Mouse (Mus musculus): ENCODE measurements around the gene Ier3. TPM values are rescaled to one million over a fixed set of nuclear protein-coding genes. Genes with fewer than 3 reads are reported as not detected.
A peak's percentile ranks its signal among the peaks of the same experiment; 100 is the strongest.

The Ier3 gene
- polyA plus RNA-seq, 1 experiment from 2014 or later = 20.7 TPM

GRCm38 (mm10) chr17:35860831-35861197, 39.3 kb downstream of the Ier3 start:
- H3K79me2 ChIP-seq (ENCODE audit: inconsistent target) = peaks cover 20% of the 10 kb centered on the region; the same call in 1 of the 2 replicates
- H3K27ac ChIP-seq = peak overlapping the region; percentile 39
- no peak overlapping the region; the same call in 1 of the 2 replicates for H3K4me3 ChIP-seq (ENCODE audit: inconsistent target)
- no peaks in the 10 kb centered on the region for H3K36me3 ChIP-seq (ENCODE audit: inconsistent target)
- WGBS (ENCODE audit: missing documents) = 10% methylated on average over 12 of the region's 12 CpGs

DNA sequence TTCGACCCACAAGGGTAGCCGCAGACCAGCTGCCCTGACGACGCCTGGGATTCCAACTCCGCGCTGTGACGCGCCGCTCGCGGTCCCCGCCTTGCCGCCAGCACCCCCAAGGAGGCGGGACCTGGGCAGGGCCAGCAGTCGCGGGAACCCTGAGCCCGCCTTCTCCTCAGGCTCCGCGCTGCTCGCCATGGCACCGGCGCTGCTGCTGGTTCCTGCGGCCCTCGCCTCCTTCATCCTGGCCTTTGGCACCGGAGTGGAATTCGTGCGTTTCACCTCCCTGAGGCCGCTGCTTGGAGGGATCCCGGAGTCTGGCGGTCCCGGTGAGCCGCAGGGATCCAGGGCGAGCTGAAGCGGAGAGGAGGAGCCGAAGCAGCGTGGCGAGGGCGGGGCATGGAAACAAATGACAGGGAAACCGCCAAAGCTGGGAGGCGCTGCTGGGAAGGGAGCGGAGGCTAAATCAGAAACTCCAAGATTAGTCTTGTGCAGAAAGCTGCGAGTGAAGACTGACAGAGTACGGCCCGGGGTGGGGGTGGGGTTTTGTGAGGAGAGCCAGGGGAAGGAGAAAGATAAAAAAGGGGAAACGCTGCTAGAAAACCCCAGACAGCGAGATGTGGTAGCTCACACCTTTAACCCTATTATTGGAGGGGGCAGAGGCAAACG, 39.8 kb downstream of the Ier3 start, which contains the start of gene Nrm:
Nrm (plus strand) TSS at position 121 of the 660 bp plus-strand sequence.
- Histone ChIP-seq H3K36me3 (ENCODE audit: inconsistent target) (no peaks in the 10 kb centered on the region), H3K27ac (peak within 1 kb of the TSS; percentile 71), H3K79me2 (ENCODE audit: inconsistent target) (peaks cover 20% of the 10 kb centered on the region; the same call in 1 of the 2 replicates), H3K4me3 (ENCODE audit: inconsistent target) (peak within 1 kb of the TSS; percentile 23)
- 2% methylated on average over 46 of the region's 47 CpGs for WGBS (ENCODE audit: missing documents)

DNA sequence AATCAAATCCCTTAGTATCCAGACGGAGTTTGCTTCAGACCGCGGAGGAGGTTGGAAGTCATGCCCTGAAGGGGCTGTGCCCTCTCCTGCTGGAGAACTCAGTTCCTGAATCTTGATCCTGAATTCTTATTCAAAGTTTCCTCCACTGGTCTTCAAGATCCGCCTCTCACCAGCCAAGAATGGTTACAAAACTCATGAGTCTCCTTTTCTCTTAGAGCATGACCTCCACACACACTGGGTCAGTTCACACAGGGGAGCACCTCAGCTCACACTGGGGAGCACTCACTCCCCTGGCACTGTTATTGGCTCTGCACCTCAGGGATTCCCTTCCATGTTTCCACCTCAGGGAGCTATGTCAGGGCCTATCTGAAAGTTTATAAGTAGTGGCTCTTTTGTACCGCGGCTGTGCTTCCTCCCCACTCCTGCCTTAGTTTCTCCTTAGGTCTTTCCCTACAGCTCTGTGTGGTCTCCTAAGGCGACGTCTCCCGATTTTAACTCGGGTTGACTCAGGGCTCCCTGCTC, 43.4 kb downstream of the Ier3 start:
- Histone ChIP-seq H3K79me2 (ENCODE audit: inconsistent target) (peaks cover 54% of the 10 kb centered on the region), H3K36me3 (ENCODE audit: inconsistent target) (no peaks in the 10 kb centered on the region), H3K4me3 (ENCODE audit: inconsistent target) (peak overlapping the region; percentile 97), H3K27ac (peak overlapping the region; percentile 98)
- WGBS (ENCODE audit: missing documents) = 59% methylated on average over 10 of the region's 10 CpGs

GRCm38 (mm10) chr17:35865481-35866280, 44.2 kb downstream of the Ier3 start, which contains the start of gene Ppp1r18:
Ppp1r18 (plus strand) TSS chr17:35865593.
- Histone ChIP-seq H3K27ac (peak within 1 kb of the TSS; percentile 98), H3K36me3 (ENCODE audit: inconsistent target) (no peaks in the 10 kb centered on the region), H3K79me2 (ENCODE audit: inconsistent target) (peaks cover 59% of the 10 kb centered on the region), H3K4me3 (ENCODE audit: inconsistent target) (peak within 1 kb of the TSS; percentile 97)
- WGBS (ENCODE audit: missing documents) = 0% methylated on average over 48 of the region's 48 CpGs

GRCm38 (mm10) chr17:35866281-35866831, 44.9 kb downstream of the Ier3 start:
- peaks cover 4% of the 10 kb centered on the region; the same call in 1 of the 2 replicates for H3K36me3 ChIP-seq (ENCODE audit: inconsistent target)
- peak overlapping the region; percentile 98 for H3K27ac ChIP-seq
- H3K79me2 ChIP-seq (ENCODE audit: inconsistent target) = peaks cover 65% of the 10 kb centered on the region
- WGBS (ENCODE audit: missing documents) = under 1% methylated on average over 27 of the region's 38 CpGs
- H3K4me3 ChIP-seq (ENCODE audit: inconsistent target) = peak overlapping the region; percentile 97

GRCm38 (mm10) chr17:35866911-35867890, 45.7 kb downstream of the Ier3 start:
- Histone ChIP-seq H3K36me3 (ENCODE audit: inconsistent target) (peaks cover 5% of the 10 kb centered on the region; the same call in 1 of the 2 replicates), H3K79me2 (ENCODE audit: inconsistent target) (peaks cover 74% of the 10 kb centered on the region), H3K4me3 (ENCODE audit: inconsistent target) (peak overlapping the region; percentile 97), H3K27ac (peak overlapping the region; percentile 98)
- 2% methylated on average over 26 of the region's 26 CpGs for WGBS (ENCODE audit: missing documents)

DNA sequence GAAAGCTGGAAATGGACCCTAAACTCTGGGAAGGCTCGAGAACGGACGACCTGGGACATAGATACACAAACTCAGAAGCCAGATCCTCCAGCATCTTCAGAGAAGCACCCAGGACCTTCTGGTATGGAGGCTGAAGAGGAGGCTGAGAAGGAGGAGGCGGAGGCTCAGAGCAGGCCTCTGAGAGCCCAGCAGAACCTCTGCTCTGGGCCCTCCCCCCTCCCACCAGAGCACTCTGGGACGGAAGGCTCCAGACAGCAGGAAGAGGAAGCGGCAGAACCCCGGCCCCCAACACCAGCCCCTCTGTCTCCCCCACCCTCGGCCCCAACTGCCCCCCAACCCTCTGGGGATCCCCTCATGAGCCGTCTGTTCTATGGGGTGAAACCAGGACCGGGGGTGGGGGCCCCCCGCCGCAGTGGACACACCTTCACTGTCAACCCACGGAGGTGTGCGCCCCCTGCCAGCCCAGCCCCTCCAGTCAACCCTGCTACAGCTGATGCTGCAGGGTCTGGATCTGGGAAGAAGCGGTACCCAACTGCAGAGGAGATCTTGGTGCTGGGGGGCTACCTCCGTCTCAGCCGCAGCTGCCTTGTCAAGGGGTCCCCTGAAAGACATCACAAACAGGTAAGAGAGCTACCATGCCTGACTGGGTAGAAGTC, 46.8 kb downstream of the Ier3 start:
- H3K27ac ChIP-seq = peak overlapping the region; percentile 98
- H3K79me2 ChIP-seq (ENCODE audit: inconsistent target) = peaks cover 79% of the 10 kb centered on the region
- peaks cover 8% of the 10 kb centered on the region; the same call in 1 of the 2 replicates for H3K36me3 ChIP-seq (ENCODE audit: inconsistent target)
- whole genome bisulfite sequencing (ENCODE audit: missing documents) = under 1% methylated on average over 15 of the region's 17 CpGs
- H3K4me3 ChIP-seq (ENCODE audit: inconsistent target) = peak overlapping the region; percentile 97

DNA sequence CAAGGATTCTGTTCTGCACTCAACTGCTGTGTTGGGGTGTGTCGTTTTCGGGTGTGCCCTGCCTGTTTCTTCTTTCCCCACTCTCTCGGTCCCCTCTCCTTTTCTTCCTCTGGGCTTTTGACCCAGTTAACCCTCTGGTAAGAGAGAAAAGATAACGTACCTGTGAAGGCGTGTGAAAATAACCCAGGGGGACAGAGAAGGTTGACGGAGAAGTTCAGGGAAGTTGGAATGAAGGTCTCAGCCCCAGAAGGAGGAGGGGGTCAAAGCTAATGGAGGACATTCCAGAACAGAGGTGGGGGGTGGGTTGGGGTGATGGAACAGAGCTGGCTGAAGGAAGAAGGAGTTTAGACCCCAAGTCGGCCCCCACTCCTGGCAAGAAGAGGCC, 47.5 kb downstream of the Ier3 start:
- 1% methylated on average over 7 of the region's 7 CpGs for WGBS (ENCODE audit: missing documents)
- H3K79me2 ChIP-seq (ENCODE audit: inconsistent target) = peaks cover 79% of the 10 kb centered on the region
- peaks cover 9% of the 10 kb centered on the region; the same call in 1 of the 2 replicates for H3K36me3 ChIP-seq (ENCODE audit: inconsistent target)
- peak overlapping the region; percentile 97 for H3K4me3 ChIP-seq (ENCODE audit: inconsistent target)
- H3K27ac ChIP-seq = peak overlapping the region; percentile 98

DNA sequence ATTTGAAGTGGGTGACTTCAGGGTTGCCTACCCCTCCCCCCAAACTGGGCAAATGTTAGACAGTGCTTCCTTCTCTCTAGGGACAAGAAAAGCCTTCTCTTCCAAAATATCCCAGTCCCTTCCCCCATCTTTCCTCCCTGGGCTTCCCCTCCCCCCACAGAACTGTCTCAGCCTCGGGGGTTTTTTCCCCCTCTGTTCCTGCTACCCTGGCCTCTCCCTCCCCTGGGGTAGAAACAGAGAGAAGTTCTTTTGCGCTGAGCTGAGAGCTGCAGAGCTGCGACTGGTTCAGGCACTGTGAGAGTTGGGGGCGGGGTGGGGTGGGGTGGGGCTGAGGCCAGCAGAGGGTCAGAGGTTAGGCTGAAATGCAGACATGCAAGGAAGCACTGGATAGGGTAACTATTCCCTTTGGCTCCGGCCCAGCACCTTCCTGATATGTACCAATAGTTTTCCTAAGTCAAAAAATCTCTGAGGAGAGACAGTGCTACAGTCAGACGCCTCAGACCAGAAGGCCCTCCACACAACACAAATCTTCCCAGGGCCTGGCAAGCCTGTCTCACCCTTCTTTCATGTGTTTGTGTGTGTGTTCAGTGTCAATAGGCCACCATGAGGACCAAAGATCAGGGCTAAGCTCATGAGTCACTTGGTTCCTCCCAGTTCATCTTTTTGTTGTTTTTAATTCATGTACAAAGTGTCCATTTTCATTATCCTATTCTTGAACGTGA, 48.0 kb downstream of the Ier3 start:
- H3K36me3 ChIP-seq (ENCODE audit: inconsistent target) = peaks cover 15% of the 10 kb centered on the region
- peak overlapping the region; percentile 97 for H3K4me3 ChIP-seq (ENCODE audit: inconsistent target)
- peak overlapping the region; percentile 98 for H3K27ac ChIP-seq
- H3K79me2 ChIP-seq (ENCODE audit: inconsistent target) = peaks cover 79% of the 10 kb centered on the region
- WGBS (ENCODE audit: missing documents) = 1% methylated on average over 7 of the region's 7 CpGs

DNA sequence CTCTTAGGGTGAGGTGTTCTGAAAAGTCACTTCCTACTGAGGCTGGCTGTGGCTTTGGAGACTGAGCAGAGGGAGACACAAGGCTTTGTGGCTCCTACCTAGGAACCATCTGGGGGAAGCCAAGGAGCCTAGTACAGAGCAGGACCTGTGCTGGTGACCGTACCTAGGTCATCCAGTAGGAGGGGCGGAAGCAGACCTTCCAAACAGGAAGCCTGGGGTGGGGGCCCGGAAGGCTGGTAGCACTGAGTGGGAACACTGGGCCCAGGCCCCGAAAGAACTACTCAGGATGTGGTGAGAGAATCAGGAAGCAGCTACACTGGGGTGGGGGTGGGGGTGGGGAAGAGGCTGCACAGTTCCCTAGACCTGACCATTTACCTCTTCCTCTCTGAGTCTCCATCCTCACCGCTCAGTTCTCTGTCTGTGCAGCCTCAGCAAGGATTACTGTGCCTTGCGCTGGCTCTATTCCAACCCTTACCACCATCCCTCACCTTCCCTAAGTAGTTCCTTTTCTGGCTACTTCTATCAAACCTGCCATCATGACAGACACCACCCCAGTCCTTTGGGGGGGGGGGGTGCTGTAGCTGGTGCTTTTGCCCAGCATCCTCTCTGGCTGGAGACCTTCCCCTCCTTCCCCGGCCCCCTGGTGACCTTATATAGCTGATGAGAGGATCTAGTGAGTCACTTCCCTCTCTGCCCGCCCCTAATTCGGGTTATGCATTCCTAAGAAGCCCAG, 48.8 kb downstream of the Ier3 start:
- H3K79me2 ChIP-seq (ENCODE audit: inconsistent target) = peaks cover 85% of the 10 kb centered on the region
- WGBS (ENCODE audit: missing documents) = 0% methylated on average over 9 of the region's 9 CpGs
- H3K36me3 ChIP-seq (ENCODE audit: inconsistent target) = peaks cover 23% of the 10 kb centered on the region
- peak overlapping the region; percentile 97 for H3K4me3 ChIP-seq (ENCODE audit: inconsistent target)
- peak overlapping the region; percentile 98 for H3K27ac ChIP-seq

DNA sequence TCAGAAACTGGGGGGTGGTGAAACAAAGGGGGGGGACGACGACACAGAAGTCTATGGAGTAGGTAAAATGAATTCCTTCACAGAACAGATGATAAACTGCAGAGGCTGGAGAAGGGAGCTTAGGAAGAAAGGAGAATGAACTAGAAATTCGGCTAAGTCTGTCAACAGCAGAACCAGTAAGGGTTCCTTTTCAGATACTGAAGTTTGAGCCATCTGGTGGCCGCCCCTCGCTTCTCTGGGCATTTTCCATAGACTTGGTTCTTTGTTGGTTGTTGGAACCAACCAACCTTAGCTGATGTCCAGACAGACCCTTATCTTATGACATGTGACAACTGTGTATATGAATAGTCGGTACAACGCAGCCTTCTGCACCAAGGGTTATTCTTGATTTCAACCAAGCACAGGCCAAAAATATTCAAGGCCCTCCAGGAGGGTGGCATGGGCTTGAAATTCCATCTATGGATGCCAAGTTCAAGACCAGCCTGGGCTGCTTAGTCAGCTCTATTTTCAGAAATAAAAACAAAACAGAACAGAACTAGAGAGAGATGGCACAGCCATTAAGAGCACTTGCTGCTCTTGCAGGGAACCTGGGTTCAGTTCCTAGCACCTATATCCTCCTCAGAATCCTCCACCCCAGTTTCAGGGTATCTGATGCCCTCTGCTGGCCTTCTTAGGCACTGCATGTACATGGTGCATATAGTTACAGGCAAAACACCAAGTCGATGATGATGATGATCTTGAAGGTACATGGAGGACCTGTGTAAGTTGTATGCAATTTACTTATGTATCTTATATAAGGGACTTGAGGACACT, 49.6 kb downstream of the Ier3 start:
- Histone ChIP-seq H3K36me3 (ENCODE audit: inconsistent target) (peaks cover 28% of the 10 kb centered on the region), H3K79me2 (ENCODE audit: inconsistent target) (peaks cover 92% of the 10 kb centered on the region), H3K27ac (peak overlapping the region; percentile 98), H3K4me3 (ENCODE audit: inconsistent target) (peak overlapping the region; percentile 97)
- 23% methylated on average over 8 of the region's 8 CpGs for WGBS (ENCODE audit: missing documents)

Measured in macrophage (primary cell).